Mouse (Mus musculus): ENCODE results near the gene Rnf31.

The Rnf31 gene

DNA sequence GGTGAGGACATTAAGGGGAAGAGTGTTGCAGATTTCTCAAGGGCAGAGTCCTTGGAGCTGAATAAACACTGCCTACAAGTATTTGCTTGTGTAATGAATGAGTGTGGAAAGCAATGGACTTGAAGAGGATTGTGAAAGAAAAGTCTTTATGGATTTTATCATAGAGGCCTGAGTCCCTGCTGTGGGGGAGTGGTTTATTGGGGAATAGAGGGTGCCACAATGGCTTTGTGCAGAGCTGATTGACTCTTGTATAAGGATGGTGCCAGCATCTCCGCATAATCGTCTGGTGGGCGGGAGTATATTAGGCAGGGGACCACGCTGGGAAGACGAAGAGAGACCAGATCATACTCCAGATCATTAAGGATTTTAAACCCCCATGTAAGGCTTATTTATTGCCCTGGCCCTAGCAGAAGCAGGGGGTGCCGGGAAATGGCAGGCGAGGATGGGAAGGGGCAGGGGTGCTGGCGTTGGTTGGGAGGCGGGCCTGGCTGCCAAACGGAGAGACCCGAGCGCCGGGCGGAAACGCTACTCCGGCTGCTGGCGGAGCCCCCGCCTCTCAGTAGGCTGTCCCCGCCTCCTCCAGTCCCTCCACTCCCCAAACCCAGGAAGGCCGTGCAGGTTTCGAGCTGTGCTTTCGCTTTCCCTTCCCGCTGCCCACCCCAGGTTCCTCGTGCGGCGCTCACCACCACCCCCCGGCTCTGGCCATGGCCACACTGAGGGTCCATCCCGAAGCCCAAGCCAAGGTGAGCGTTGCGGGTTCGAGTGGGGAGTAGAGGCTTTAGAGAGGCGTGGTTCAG is 13.4 kb upstream of the Rnf31 start, which contains the start of gene Psme1:
TSS of gene Psme1 (plus strand) at position 253 of the 797 bp plus-strand sequence.
- intact Hi-C loops (cut with DNase I) = no loop called here

DNA sequence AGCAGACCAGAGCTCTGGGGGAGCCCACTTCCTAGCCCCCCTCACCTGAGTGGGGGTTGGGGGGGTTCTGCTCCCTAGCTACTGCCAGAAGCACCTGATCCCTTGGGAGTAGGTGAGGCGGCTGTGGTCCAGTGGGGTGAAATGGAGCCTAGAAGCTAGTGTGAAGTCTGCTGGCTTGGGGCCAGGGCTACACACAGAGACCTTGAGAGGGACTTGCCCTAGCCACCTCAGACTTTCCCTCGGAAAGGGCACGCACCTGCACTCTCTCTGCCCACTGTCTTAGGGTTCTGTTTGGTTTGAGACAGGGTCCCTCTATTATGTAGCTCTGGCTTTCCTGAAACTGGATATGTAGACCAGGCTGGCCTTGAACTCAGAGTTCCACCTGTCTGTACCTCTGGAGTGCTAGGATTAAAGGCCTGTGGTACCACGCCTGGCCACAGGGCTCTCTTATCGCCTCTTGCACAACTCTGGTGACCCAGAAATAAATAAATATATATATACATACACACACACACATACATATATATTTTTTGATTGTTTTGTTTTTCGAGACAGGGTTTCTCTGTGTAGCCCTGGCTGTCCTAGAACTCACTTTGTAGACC is 12.7 kb upstream of the Rnf31 start:
- intact Hi-C loops (cut with DNase I) = no loop called here

DNA sequence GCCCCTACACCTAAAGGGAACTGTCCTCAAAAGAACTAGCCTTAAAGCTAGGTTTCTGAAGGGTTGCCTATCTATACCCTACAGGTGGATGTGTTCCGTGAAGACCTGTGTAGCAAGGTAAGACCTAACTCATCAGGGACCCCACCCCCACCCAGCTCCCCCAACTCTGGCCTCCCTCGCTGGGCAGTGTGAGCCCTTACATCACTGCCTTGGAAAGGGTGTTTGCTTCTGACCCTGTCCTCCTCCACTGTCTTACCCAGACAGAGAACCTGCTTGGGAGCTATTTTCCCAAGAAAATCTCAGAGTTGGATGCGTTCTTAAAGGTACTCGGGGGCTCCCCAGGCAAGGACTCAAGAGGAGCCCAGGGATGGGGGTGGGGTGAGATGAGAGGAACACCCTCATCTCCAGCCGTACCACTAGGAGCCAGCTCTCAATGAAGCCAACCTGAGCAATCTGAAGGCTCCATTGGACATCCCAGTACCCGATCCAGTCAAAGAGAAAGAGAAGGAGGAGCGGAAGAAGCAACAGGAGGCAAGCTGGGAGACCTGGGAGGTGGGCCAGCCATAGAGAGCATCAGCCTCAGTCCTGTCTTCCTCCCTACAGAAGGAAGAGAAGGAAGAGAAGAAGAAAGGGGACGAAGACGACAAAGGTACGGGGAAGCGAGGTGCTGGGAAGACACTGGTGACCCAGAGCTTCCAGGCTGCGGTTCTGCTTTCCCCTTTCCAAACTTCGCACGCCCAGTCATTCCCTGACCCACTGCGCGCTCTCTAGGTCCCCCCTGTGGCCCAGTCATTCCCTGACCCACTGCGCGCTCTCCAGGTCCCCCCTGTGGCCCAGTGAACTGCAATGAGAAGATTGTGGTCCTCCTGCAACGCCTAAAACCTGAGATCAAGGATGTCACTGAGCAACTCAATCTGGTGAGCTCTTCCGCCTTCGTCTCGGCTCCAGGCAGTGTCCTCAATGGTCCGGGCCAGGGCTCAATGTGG is 11.7 kb upstream of the Rnf31 start:
- intact Hi-C loops (cut with DNase I) = no loop called here

DNA sequence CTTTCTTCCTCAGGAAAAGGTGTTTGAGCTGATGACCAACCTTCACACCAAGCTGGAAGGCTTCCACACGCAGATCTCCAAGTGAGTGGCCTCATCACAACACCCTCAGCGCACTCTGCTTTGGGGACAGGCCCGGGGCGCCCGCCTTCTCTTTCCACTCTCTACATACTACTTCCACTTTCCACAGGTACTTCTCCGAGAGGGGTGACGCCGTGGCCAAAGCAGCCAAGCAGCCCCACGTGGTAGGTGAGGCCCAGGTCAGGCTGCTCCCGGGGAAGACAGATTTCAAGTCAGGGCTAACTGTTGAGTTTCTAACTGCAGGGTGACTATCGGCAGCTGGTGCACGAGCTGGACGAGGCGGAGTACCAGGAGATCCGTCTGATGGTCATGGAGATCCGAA is 10.8 kb upstream of the Rnf31 start:
- intact Hi-C loops (cut with DNase I) = no loop called here

DNA sequence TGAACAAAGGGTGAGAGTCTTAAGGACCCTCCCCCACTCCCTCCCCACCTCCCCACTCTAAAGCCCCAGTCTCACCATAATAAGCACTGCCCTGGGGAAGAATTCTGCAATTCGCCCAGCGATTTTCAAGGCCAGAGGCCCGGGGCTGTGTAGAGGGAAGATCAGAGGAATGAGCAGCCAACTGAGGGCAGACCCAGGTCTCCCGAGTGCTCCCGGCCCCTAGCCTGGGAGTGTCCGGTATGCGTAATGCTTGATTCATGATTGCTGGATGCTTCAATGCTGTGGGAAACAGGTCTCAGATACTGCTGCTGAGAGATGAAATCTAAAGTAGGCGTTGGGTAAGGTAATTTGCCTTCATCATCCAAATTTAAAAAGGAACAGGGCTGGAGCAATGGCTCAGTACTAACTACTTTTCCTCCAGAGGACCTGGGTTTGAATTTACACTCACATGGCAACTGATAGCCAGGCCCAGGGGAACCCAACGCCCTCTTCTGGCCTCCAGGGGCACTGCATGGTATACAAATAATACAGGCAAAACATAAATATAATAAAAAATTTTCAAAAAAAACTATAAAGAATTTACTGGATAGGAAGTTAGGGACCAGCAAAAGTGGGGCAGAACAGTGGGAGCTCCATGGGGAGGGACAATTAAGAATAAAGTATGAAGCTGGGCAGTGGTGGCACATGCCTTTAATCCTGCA is 9.4 kb upstream of the Rnf31 start:
- intact Hi-C loops (cut with DNase I) = no loop called here

DNA sequence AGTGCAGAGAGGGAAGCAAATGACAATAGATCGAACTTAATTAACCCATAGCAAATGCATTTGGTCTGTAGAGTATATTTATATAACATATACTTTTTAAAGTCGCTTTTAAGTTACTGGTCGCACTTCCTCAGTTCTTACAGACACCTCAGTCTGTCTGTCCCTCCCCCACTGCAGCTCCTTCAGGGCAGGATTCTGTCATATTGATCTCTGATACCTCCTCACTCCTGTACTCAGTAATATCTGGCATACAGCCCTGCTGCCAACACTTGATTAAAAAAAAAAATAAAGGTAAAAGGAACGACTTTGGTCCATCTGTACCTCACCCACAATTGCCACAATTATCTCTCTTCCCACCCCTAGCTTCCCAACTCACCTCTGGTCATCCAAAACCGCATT is 7.2 kb upstream of the Rnf31 start:
- intact Hi-C loops (cut with DNase I) = no loop called here

DNA sequence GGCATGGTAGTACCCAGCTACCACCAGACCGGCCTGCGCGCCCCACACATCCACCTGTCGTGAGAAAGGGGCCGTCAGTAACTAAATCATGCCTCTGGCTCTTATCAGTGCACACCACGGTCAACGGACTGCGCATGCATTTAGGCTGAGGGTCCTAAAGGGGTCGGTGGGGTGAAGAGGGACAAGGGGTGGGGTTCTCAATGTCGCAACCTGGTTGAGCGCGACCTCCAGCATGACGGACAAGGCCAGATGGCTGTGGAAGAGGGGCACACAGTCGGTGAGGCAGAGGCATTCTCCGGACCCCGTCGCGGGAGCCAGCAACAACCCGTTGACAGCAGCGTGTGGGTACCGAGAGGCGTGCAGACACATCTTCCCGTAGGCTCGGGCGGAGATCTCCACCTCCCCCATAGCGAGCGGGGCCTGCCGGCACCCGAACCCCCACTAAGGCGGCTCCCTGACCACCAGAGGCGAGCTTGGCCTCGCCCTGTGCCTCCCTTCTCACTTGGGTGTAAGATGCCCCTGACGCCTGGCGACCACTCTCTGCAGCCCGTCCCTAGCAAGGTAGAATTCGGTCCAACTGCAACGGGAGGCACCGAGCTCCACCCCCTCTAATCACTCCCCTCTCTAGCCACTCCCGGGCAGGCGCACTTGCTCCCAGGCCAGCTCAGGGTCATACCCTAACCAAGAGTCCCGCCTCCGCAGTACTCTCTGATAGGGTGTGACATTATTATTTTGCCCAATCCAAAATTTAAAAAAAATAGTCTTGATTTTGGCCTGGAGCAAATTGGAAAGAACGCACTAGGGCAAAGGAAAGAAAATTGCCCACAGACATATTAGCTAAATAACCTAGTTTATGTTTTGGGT is 6.6 kb upstream of the Rnf31 start, which contains the start of gene Emc9:
TSS of gene Emc9 (minus strand) at position 601 of the 864 bp plus-strand sequence.
- intact Hi-C loops (cut with DNase I) = no loop called here

DNA sequence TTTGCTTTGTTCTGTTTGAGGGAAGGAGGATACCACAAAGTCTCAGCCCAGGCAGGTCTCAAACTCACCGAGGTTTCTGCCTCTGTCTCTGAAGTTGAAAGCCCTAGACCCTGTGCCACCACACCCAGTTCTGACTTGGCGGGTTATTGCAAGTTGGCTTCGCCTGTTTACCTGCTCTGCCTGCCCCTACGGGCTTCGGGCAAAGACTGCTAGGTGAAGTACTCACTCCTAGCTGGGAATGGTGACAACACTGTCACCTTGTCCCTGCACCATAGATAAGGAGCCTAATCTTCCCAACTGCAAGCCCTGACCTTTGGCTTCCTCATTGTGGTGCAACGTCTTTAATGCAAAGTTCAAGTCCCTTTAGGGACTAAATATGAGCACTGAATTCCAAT is 5.9 kb upstream of the Rnf31 start:
- intact Hi-C loops (cut with DNase I) = no loop called here

DNA sequence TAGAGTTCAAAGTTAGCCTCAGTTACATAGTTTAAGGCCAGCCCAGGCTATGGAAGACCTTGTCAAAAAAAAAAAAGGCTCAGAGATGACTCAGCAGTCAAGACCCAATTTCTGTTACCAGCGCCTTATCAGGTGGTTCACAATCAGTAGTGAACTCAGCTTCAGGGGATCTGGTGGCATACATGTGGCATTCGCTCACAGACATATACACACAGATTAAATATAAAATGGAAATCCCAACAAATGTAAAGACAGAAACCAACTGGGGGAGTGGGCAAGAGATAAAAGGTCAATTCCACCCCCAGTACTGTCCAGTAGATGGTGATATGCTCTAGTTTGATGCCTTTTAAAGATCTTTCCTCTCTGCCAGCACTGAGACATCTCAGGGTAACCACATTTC is 5.4 kb upstream of the Rnf31 start:
- intact Hi-C loops (cut with DNase I) = no loop called here

DNA sequence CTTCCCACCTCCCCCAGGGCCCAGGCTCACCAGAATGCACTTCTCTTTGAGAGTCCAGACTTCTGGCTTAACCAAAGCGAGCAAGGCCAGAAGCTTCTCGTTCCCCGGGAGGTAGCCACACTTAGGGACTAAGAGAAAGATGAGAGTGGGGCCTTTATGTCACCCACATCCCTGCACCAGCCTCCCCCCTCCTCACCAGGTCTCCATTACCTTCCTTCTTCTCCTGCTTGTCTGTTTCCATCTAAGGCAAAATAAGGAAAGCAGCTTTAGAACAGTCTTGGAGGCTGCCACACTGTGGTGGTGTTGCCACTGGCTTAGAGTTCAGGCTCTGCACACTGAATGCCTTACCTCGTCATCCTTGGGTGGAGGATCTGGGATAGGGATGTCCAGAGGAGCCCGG is 2.2 kb upstream of the Rnf31 start:
- intact Hi-C loops (cut with DNase I) = no loop called here

DNA sequence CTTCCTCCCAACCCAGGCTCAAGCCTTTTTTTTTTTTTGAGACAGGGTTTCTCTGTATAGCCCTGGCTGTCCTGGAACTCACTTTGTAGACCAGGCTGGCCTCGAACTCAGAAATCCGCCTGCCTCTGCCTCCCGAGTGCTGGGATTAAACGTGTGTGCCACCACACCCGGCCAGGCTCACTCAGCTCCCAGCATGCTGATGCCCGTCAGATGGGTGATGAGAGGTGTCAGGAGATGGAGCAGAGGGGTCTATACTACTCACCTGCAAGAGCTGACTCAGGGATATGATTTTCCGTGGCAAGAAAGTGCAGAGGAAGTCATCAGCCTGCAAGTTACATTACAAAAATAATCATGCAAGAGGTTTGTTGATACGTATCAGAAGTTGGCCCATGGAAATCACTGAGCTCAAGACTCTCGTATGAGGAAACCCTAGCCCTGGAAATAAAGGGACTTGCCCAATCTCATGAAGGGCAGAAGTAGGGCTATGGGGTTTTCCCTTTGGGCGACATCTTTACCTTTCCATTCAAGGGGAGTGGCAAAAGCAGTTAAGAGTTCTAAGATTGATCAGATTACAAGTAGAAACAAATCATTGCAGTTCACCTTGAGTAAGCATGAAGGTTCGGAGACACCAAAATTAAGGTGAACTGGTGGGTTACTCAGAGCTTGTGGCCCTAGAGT is 1.6 kb upstream of the Rnf31 start:
- intact Hi-C loops (cut with DNase I) = no loop called here

DNA sequence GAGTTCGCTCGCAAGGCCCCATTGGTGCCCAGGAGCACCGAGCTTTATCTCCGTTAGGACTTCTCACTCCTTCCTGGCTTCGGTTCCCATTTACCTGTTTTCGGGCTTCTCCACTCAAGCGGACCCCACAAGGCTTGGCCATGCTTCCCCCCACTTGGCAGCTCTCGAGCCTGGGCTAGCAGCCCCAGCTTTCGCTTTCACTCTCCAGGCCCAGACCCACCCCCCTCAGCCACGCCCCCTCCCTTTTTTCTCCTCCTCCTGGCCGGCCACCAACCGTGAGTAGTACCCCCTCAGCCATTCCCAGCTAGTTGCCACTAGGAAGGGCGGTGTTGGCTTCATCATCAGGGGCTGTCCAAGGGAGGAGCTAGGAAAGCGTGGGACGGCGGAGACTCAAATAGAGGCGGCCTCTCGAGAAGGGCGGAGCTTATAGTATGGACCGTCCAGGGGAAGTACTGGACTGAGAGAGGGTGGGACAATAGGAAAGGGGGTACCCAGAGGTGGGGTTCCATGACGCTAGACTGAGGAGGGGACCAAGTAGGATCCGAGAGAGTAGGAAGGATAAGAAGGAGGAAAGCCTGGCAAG is 669 bp upstream of the Rnf31 start, which contains the start of gene Psme2:
TSS of gene Psme2 (minus strand) at position 366 of the 583 bp plus-strand sequence.
- intact Hi-C loops (cut with DNase I) = no loop called here

DNA sequence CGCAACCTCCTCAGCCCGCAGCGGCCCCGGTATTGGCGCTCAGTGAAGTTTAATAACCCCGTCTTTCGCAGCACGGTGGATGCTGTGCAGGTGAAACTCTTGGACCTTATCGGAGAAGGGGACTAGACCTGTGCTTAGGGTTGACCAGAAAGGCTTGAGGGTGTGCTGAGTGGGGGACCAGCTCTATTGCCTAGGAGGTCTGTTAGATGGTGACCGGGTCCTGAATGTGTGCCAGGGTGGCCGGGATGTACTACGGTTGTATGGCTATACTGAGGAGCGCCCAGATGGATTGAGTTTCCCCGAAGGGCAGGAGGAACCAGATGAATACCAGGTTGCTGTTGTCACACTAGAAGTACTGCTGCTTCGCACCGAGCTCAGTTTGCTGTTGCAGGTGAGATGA is 718 bp downstream of the Rnf31 start:
- intact Hi-C loops (cut with DNase I) = no loop called here

DNA sequence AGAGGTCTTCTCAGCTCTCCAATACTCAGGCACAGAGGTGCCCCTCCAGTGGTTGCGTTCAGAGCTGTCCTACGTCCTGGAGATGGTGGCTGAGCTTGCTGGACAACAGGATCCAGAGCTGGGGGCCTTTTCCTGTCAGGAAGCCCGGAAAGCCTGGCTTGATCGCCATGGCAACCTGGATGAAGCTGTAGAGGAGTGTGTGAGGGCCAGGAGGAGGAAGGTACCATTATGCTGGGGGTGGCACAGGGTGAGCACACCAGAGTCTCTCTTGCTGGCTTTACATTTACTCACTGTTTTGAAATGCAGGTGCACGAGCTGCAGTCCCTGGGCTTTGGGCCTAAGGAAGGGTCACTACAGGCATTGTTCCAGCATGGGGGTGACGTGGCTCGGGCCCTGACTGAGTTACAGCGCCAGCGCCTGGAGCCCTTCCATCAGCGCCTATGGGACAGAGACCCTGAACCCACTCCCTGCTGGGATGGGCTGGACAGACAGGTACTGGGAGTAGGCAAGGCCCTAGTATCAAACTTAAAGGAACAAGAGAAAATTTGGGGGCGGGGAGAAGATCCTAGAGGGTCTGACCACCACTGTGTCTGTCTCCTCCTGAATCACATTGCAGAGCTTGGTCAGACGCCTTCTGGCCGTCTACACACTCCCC is 4.7 kb downstream of the Rnf31 start:
- intact Hi-C loops (cut with DNase I) = no loop called here

DNA sequence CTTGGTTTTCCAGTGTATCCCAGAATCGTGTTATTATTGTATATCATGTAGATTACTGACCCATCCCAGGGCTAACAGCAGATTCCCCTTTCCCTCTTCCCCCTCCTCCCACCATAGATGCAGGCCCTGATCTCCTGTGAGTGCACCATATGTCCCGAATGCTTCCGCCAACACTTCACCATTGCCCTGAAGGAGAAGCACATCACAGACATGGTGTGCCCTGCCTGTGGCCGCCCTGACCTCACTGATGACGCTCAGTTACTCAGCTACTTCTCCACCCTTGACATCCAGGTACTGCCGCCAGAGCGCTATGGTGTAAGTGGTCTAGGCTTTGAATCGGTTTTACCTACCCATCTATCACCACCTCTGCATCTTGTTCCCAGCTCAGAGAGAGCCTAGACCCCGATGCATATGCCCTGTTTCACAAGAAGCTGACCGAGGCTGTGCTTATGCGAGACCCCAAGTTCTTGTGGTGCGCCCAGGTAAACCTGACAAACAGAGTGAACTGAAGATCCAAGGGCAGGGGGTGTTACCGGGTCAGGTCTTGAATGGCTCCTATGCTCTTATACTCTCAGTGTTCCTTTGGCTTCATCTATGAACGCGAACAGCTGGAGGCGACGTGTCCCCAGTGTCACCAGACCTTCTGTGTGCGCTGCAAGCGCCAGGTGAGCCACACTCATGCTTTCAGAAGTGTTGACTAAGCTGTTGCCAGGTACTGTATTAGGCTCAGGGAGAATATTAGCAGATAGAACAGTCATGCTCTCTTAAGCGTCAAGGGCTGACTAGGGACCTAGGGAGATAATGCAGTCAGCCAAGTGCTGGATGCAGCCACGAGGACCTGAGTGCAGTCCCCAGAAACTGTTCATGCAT is 7.2 kb downstream of the Rnf31 start:
- intact Hi-C loops (cut with DNase I) = no loop called here

DNA sequence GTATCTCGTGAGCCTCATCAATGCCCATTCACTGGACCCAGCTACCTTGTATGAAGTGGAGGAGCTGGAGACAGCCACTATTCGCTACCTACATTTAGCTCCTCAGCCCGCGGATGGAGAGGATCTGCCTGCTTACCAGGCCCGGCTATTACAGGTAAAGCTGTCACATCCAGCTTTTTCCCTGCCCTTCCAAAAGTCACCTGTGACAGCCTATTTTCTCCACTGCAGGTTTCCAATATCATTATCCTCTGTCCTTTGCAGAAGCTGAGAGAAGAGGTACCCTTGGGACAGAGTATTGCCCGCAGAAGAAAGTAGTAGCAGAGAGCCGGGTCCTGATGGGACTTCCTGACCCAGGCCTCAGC is 11.7 kb downstream of the Rnf31 start, which contains the start of gene Irf9:
TSS of gene Irf9 (plus strand) at position 301 of the 362 bp plus-strand sequence.
- intact Hi-C loops (cut with DNase I) = loop anchor here (5.0 kb wide), 1 partner anchor 106 kb away; no protein-coding TSS in a partner anchor

Measured in adrenal gland (tissue).